Mouse (Mus musculus) cerebellum, postnatal 14 days (tissue): Measurements from ENCODE around the gene Dtd2.

Experiments used
- DNase-seq, 2 experiments: peaks; one replicate each; pipeline ENCODE4 v3.0.0; 2021; ENCODE audit warnings: mixed read lengths in 2 of 2

Gene Dtd2

DNA sequence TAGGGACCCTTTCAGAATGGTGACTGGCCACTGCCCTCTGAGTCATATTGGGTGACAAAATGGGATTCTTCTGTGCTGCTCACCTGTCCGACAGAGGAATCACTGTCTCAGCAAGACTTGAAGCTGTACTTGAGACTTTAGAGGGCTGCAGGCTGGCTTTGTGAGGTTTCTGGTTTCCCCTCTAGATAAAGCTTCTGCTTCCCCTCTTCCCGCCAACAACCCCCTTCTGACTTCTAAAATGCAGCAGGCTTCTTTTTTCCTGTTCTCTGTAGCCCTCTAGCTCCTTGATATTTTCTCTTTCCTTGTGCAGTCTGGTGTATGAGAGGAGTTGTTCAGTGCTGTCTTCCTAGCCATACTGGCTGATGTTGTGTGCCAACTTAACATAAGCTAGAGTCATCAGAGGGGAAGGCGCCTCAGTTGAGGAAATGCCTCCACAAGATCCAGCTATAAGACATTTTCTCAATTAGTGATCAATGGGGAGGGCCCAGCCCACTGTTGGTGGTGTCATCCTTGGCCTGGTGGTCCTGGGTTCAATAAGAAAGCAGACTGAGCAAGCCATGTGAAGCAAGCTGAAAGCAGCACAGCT lies 21.0 kb downstream of the Dtd2 start:
- DNase-seq = no peak

GRCm38 (mm10) chr12:51983625-51984024 lies 22.7 kb downstream of the Dtd2 start:
- DNase-seq = no peak

- peak; percentile 7 to 35 for DNase-seq
These were observed 29.8 kb downstream of the Dtd2 start for GRCm38 (mm10) chr12:51976531-51976930.

DNA sequence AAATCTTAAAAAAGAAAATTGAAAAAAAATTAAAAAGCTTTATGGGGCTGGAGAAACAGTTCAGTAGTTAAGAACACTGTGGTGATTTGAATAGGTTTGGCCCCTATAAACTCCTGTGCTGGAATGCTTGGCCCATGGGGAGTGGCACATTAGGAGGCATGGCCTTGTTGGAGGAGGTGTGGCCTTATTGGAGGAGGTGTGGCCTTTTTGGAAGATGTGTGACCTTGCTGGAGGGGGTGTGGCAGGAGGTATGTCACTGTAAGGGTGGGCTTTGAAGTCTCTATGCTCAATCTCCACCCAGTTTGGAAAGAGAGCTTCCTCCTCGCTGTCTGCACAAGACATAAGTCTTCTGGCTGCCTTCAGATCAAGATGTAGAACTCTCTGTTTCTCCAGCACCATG lies 31.9 kb downstream of the Dtd2 start:
- DNase-seq = no peak

GRCm38 (mm10) chr12:51972269-51973065 lies 33.8 kb downstream of the Dtd2 start:
- peak in 1 of 2 experiments; percentile 25 for DNase-seq

- DNase-seq = peak; percentile 88 to 92
These were observed 35.1 kb downstream of the Dtd2 start, which contains the start of gene Heatr5a for GRCm38 (mm10) chr12:51971070-51971664. Heatr5a (minus strand) TSS chr12:51971321.

DNA sequence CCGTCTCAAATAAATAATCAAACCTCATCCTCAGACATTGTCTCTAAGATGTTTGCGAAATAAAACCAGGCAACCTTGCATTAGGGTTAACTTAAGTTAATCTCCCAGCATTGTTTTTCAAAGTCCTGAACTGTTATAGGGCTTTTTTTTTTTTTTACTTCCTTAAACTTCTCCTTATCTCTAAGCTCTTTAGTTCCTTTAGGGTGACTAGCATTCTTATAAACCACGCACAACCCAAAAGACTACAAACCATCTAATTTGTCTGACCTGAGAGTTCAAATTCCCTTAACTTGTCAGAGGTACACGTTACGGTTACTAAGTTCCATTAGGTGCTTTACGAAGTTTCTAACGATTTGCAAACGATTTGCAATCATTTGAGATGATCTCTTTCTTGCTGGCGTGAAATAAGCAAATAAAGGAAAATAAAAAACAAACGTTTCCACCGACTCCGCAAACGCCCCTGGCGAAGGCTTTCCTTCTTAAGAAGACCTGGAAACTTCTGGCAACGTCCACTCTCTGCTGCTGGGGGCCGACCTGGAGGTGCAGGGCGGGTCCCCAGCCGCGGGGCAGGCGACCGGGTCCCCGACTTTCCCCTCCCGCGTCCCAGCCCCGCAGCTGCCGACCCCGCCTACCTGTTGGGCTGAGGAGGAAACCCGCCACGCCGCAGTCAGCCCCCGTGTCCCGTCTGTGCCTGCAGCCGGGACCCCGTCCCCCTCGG lies 35.8 kb downstream of the Dtd2 start:
- DNase-seq = no peak

GRCm38 (mm10) chr12:51969876-51970275 lies 36.4 kb downstream of the Dtd2 start:
- no peak for DNase-seq

- DNase-seq = no peak
These were observed 37.2 kb downstream of the Dtd2 start for GRCm38 (mm10) chr12:51969092-51969491.

GRCm38 (mm10) chr12:51967915-51968595 lies 38.2 kb downstream of the Dtd2 start:
- no peak for DNase-seq

DNA sequence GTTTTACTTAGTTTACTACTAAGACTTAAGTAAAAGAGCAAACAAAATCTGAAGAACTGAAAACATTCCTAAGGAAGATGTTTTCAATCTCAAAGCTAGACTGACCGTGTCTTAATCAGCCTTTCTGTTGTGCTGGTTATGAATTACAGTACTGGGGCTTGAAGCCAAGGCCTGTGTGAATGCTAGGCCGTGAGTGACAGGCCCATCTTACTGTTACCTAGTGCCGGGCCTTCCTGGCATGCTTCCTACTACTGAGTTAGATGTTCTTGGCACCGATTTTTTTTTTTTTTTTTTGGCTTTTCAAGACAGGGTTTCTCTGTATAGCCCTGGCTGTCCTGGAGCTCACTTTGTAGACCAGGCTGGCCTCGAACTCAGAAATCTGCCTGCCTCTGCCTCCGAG lies 48.7 kb downstream of the Dtd2 start:
- no peak for DNase-seq

GRCm38 (mm10) chr12:51952309-51952708 lies 54.0 kb downstream of the Dtd2 start:
- DNase-seq = no peak

DNA sequence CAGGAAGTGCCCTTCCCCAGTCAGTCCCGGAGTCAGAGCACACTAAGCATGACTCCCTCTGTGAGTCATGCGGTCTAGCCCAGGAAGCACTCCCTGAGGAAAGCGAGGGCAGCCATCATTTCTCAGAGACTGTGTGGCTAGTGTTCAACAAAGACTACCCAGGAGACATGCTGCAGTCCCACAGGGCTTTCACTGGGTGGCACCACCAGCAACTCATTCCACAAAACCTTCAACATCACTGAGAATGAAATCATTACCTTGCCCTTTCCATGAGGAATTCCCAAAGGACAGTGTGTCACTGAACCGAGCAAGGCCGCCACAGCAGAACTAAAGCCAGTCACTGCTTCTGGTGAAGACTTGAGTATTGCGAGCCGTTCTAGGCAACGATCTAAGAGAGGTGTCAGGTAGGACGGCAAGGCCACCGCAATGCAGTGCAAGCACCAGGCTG lies 58.8 kb downstream of the Dtd2 start:
- DNase-seq = no peak

DNA sequence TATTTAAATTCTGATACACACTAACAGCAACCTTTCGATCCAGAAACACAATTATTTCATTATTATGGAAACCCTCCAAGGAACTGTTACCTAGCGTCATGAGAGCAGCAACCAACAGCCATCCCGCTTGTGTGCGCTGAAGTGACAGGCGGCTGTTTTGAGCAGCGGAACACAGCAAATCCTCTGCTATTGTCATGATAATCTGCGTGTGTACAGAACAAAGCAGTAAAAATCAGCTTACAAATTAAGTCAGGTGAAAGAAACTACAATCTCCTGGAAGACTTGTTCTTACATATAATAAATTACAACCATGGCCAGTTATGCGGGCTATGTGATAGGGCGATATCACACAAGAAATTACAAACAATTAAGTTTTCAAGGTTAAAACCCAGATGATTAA lies 61.0 kb downstream of the Dtd2 start:
- no peak for DNase-seq

GRCm38 (mm10) chr12:51939848-51940247 lies 66.5 kb downstream of the Dtd2 start:
- DNase-seq = no peak
